ENCODE assay signal across 18 mouse cellular contexts in the genomic region with DNA sequence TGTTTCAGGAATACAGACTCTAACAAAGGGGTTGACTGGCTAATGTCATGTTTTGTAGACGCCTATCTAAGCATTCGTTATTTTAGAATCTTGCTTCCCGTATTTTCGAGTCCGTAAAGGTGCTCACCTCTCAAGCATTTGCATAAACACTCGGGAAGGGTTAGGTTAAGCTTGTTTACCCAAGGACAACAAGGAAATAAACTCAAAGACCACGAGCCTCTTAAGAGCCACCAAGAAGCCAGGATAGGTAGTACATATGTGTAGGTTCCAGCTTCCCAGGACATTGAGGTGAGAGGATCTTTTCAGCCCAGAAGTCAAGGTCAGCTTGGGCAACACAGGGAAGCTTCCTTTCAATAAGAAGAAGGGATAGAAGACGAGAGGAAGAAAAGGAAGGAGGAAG. TPM values are rescaled to one million over a fixed set of nuclear protein-coding genes. Genes with fewer than 3 reads are reported as not detected.
DNase-seq lines count a peak whose midpoint lies in the region; ATAC-seq and TF ChIP-seq lines count a peak whose summit lies in the region.
"Had no signal": no experiment of that assay in that cellular context is flagged by ENCODE, and none has a peak within 500 bp of the region (broad histone marks: within the 10 kb centered on the region; RNA-seq: fewer than 3 reads in every experiment).

No protein-coding gene starts in this region.

- H3K27me3 ChIP-seq in kidney, embryonic 14.5 days (ENCODE audit: control insufficient read depth, insufficient read depth, low read length): no peaks in the 10 kb centered on the region
- H3K27me3 ChIP-seq: embryonic facial prominence, embryonic 13.5 days; forebrain, embryonic 13.5 days; hindbrain, embryonic 12.5 days had no signal

- H3K4me2 ChIP-seq in kidney, embryonic 14.5 days (replicated peaks; ENCODE audit: low read depth, low read length): no peak overlapping the region
- H3K4me2 ChIP-seq: embryonic facial prominence, embryonic 13.5 days; forebrain, embryonic 13.5 days; heart, embryonic 13.5 days; hindbrain, embryonic 12.5 days had no signal

- ATAC-seq in kidney, embryonic 14.5 days (ENCODE audit: low FRiP score, low TSS enrichment): no peak
- ATAC-seq: forebrain, embryonic 13.5 days; forebrain, postnatal 0 days had no signal

- DNase-seq in kidney, postnatal 25 days: no peak
- DNase-seq in lung, adult 18-20 months: peak; percentile 14 to 52
- no peak for DNase-seq in lung, postnatal 4 days
- no peak for DNase-seq in thymus, postnatal 10 days (ENCODE audit: low spot score in 2 of 2)
- DNase-seq: adrenal gland, postnatal 25 days; cerebellum, adult 18-20 months; cerebellum, adult 9-11 months; cerebellum, postnatal 36 days; forebrain, postnatal 0 days; gastrocnemius, postnatal 36 days; heart, adult 11 months; heart, postnatal 4 days had no signal

- H3K9me3 ChIP-seq in kidney, embryonic 14.5 days (ENCODE audit: control insufficient read depth, low read length): no peaks in the 10 kb centered on the region
- H3K9me3 ChIP-seq: embryonic facial prominence, embryonic 13.5 days; heart, embryonic 13.5 days; hindbrain, embryonic 12.5 days had no signal

- no peak overlapping the region for H3K9ac ChIP-seq in kidney, embryonic 14.5 days (ENCODE audit: low read depth, low read length)
- H3K9ac ChIP-seq: embryonic facial prominence, embryonic 13.5 days; forebrain, embryonic 13.5 days; forebrain, postnatal 0 days; heart, embryonic 13.5 days; hindbrain, embryonic 12.5 days had no signal

- TF ChIP-seq CTCF in embryonic fibroblast, embryonic 13.5 days (IDR thresholded peaks at IDR 0.05; ENCODE audit: borderline replicate concordance, insufficient read depth, low read length): no peak

- no peak overlapping the region for H3K4me3 ChIP-seq in kidney, embryonic 14.5 days (ENCODE audit: low read length)
- no peak overlapping the region for H3K4me3 ChIP-seq in embryonic fibroblast, embryonic 13.5 days (ENCODE audit: insufficient read depth, low read length)
- H3K4me3 ChIP-seq: embryonic facial prominence, embryonic 13.5 days; forebrain, embryonic 13.5 days; heart, embryonic 13.5 days; hindbrain, embryonic 12.5 days had no signal

- TF ChIP-seq POLR2A in embryonic fibroblast, embryonic 13.5 days (IDR thresholded peaks at IDR 0.05; ENCODE audit: low read depth, low read length): no peak

- H3K4me1 ChIP-seq in kidney, embryonic 14.5 days (ENCODE audit: control insufficient read depth, insufficient read depth, low read length): peaks cover 9% of the 10 kb centered on the region
- peaks cover 11% of the 10 kb centered on the region for H3K4me1 ChIP-seq in embryonic fibroblast, embryonic 13.5 days (ENCODE audit: control insufficient read depth, insufficient read depth, low read length)
- H3K4me1 ChIP-seq: forebrain, embryonic 13.5 days; heart, embryonic 13.5 days; hindbrain, embryonic 12.5 days had no signal

- H3K27ac ChIP-seq in kidney, embryonic 14.5 days (ENCODE audit: low read depth, low read length): peak overlapping the region; percentile 39; the same call in 1 of the 2 replicates
- H3K27ac ChIP-seq in embryonic fibroblast, embryonic 13.5 days (ENCODE audit: insufficient read depth, low read length): peak overlapping the region; percentile 74; the same call in 1 of the 2 replicates
- H3K27ac ChIP-seq: embryonic facial prominence, embryonic 13.5 days; forebrain, embryonic 13.5 days; heart, embryonic 13.5 days; hindbrain, embryonic 12.5 days had no signal

- H3K36me3 ChIP-seq in kidney, embryonic 14.5 days (ENCODE audit: control insufficient read depth, insufficient read depth, low read length): no peaks in the 10 kb centered on the region
- H3K36me3 ChIP-seq: embryonic facial prominence, embryonic 13.5 days; heart, embryonic 13.5 days; hindbrain, embryonic 12.5 days had no signal

- 76% methylated on average over 8 of the region's 8 CpGs for WGBS in kidney, embryonic 14.5 days

RNA-seq across cellular contexts. Expression of gene Slc16a11, which starts 13.4 kb away (rescaled TPM):
- 3.0 and 3.5 TPM in 2 replicates for polyA plus RNA-seq in kidney, embryonic 14.5 days (2014; fragmentation: Nextera tagmentation; extraction: Ambion mirVana)
- 2.2 and 4.7 TPM in 2 replicates for polyA plus RNA-seq in embryonic fibroblast, embryonic 13.5 days (2011; ENCODE audit: insufficient read length, low read depth, missing spikeins)

RNA-seq across cellular contexts. Expression of gene Slc16a13, which starts 21.8 kb away (rescaled TPM):
- polyA plus RNA-seq in kidney, embryonic 14.5 days (2014; fragmentation: Nextera tagmentation; extraction: Ambion mirVana): 8.4 and 14.2 TPM in 2 replicates
- polyA plus RNA-seq in embryonic fibroblast, embryonic 13.5 days (2011; ENCODE audit: insufficient read length, low read depth, missing spikeins): 2.7 and 9.3 TPM in 2 replicates

RNA-seq across cellular contexts. Expression of gene Bcl6b, which starts 30.5 kb away (rescaled TPM):
- polyA plus RNA-seq in kidney, embryonic 14.5 days (2014; fragmentation: Nextera tagmentation; extraction: Ambion mirVana): 19.2 and 20.0 TPM in 2 replicates
- 0.70 and 2.5 TPM in 2 replicates for polyA plus RNA-seq in embryonic fibroblast, embryonic 13.5 days (2011; ENCODE audit: insufficient read length, low read depth, missing spikeins)

RNA-seq across cellular contexts. Expression of gene 0610010K14Rik, which starts 38.6 kb away (rescaled TPM):
- polyA plus RNA-seq in kidney, embryonic 14.5 days (2014; fragmentation: Nextera tagmentation; extraction: Ambion mirVana): 180 and 243 TPM in 2 replicates
- 43.2 and 55.3 TPM in 2 replicates for polyA plus RNA-seq in embryonic fibroblast, embryonic 13.5 days (2011; ENCODE audit: insufficient read length, low read depth, missing spikeins)

RNA-seq across cellular contexts. Expression of gene Gm21988, which starts 40.5 kb away (rescaled TPM):
- 7.8 and 10.5 TPM in 2 replicates for polyA plus RNA-seq in kidney, embryonic 14.5 days (2014; fragmentation: Nextera tagmentation; extraction: Ambion mirVana)
- polyA plus RNA-seq in embryonic fibroblast, embryonic 13.5 days (2011; ENCODE audit: insufficient read length, low read depth, missing spikeins): 2.3 and 4.5 TPM in 2 replicates

Comparison
In these comparisons a context has a peak if more than half of its experiments do, and no peak if none do; other contexts are left out.
1. DNase-seq: peak in lung, adult 18-20 months (2 of 2); none in kidney, postnatal 25 days (0 of 2), lung, postnatal 4 days (0 of 2) and thymus, postnatal 10 days (0 of 2).